In the genomic region with DNA sequence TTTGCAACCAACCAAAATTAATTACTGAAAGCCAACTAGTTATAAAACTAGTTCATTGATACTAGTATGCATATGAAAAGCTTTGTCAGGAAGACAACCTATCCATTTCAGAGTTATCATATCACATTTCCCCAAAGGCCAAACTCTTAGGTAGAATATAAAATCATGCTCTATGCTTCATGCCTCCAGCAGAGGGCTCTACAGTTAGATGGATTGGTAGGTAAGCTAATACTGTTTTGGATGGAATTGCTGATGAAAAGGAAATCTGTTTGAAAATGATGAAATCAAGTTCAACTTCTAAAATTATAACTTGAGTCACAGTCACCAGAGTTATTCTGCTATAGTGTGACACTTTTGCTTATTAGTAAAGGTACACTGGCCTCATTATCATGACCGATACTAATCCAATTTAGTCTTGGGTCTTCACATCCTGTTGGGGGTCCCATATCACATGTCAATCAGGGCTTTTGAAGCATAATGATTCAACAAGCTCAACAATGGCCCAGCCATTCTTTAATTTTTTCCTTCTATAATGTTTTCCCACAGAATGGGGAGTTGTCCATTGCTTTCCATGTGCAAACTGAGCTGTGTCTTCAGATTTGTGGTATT, we compare ENCODE assay signal across 10 mouse cellular contexts.
DNase-seq lines count a peak whose midpoint lies in the region; ATAC-seq and TF ChIP-seq lines count a peak whose summit lies in the region.
"Had no signal": no experiment of that assay in that cellular context is flagged by ENCODE, and none has a peak within 500 bp of the region (broad histone marks: within the 10 kb centered on the region; RNA-seq: fewer than 3 reads in every experiment).

No protein-coding gene starts in this region.

- H3K4me3 ChIP-seq in heart, postnatal 0 days (ENCODE audit: low read depth, low read length): no peak overlapping the region
- no peak overlapping the region for H3K4me3 ChIP-seq in neural tube, embryonic 14.5 days (ENCODE audit: low read depth, low read length)
- H3K4me3 ChIP-seq in forebrain, postnatal 0 days (ENCODE audit: low read depth, low read length): no peak overlapping the region
- H3K4me3 ChIP-seq: neural tube, embryonic 13.5 days had no signal

- no peaks in the 10 kb centered on the region for H3K4me1 ChIP-seq in heart, postnatal 0 days (ENCODE audit: control insufficient read depth, insufficient read depth)
- H3K4me1 ChIP-seq in neural tube, embryonic 14.5 days (ENCODE audit: control insufficient read depth, insufficient read depth, low read length): no peaks in the 10 kb centered on the region
- H3K4me1 ChIP-seq in forebrain, postnatal 0 days (ENCODE audit: insufficient read depth): no peaks in the 10 kb centered on the region
- H3K4me1 ChIP-seq: neural tube, embryonic 13.5 days had no signal

- ATAC-seq in heart, postnatal 0 days (ENCODE audit: insufficient read depth, low read depth): no peak
- ATAC-seq in neural tube, embryonic 14.5 days (ENCODE audit: low read depth): 0 out of 2 replicates have a peak, but pooled peaks have one; percentile 56
- ATAC-seq in forebrain, postnatal 0 days: peak; percentile 76

- TF ChIP-seq EP300 in heart, postnatal 0 days (IDR thresholded peaks at IDR 0.05; ENCODE audit: low read depth): no peak

- peak; percentile 36 for DNase-seq in heart, postnatal 0 days (ENCODE audit: low spot score)
- DNase-seq in heart, adult 18-20 months: no peak
- DNase-seq in neural tube, embryonic 10.5 days (ENCODE audit: extremely low spot score, low spot score): no peak
- DNase-seq in forebrain, postnatal 0 days: peak; percentile 64
- no peak for DNase-seq in c-Kit-positive CD71-positive TER-119-positive erythroid progenitor cells, embryonic 14.5 days (ENCODE audit: low spot score)
- DNase-seq in thymus, postnatal 25 days: no peak
- no peak for DNase-seq in layer of hippocampus, postnatal 36 days
- DNase-seq: gastrocnemius, postnatal 36 days had no signal

- no peaks in the 10 kb centered on the region for H3K9me3 ChIP-seq in heart, postnatal 0 days (replicated peaks; ENCODE audit: control insufficient read depth, low read length)
- H3K9me3 ChIP-seq in neural tube, embryonic 14.5 days (ENCODE audit: control insufficient read depth, low read length): no peaks in the 10 kb centered on the region
- H3K9me3 ChIP-seq in forebrain, postnatal 0 days (ENCODE audit: low read length): no peaks in the 10 kb centered on the region
- H3K9me3 ChIP-seq: neural tube, embryonic 13.5 days had no signal

- WGBS in heart, postnatal 0 days: 96% methylated on average over 1 of the region's 1 CpGs
- 100% methylated on average over 1 of the region's 1 CpGs for WGBS in neural tube, embryonic 14.5 days
- 77% methylated on average over 1 of the region's 1 CpGs for WGBS in forebrain, postnatal 0 days

- H3K27me3 ChIP-seq in heart, postnatal 0 days (ENCODE audit: control insufficient read depth, insufficient read depth, low read length): no peaks in the 10 kb centered on the region
- H3K27me3 ChIP-seq in neural tube, embryonic 14.5 days (ENCODE audit: control insufficient read depth, insufficient read depth, low read length): no peaks in the 10 kb centered on the region
- no peaks in the 10 kb centered on the region for H3K27me3 ChIP-seq in forebrain, postnatal 0 days (ENCODE audit: insufficient read depth, low read length)
- H3K27me3 ChIP-seq: neural tube, embryonic 13.5 days had no signal

- no peaks in the 10 kb centered on the region for H3K36me3 ChIP-seq in heart, postnatal 0 days (replicated peaks; ENCODE audit: control insufficient read depth, insufficient read depth, low read length)
- peaks cover 30% of the 10 kb centered on the region for H3K36me3 ChIP-seq in neural tube, embryonic 14.5 days (ENCODE audit: control insufficient read depth, insufficient read depth, low read length)
- H3K36me3 ChIP-seq in forebrain, postnatal 0 days (ENCODE audit: insufficient read depth): peaks cover 60% of the 10 kb centered on the region

- TF ChIP-seq CTCF in heart, postnatal 0 days (IDR thresholded peaks at IDR 0.05; ENCODE audit: low read depth): peak; percentile 72
- TF ChIP-seq CTCF in forebrain, postnatal 0 days (IDR thresholded peaks at IDR 0.05; ENCODE audit: low read depth): peak; percentile 84

- H3K9ac ChIP-seq in heart, postnatal 0 days (replicated peaks; ENCODE audit: low read depth, low read length): no peak overlapping the region
- no peak overlapping the region for H3K9ac ChIP-seq in neural tube, embryonic 14.5 days (replicated peaks; ENCODE audit: low read depth, low read length)
- no peak overlapping the region for H3K9ac ChIP-seq in forebrain, postnatal 0 days
- H3K9ac ChIP-seq: neural tube, embryonic 13.5 days had no signal

- H3K27ac ChIP-seq in heart, postnatal 0 days (ENCODE audit: low read depth): no peak overlapping the region
- no peak overlapping the region for H3K27ac ChIP-seq in neural tube, embryonic 14.5 days (ENCODE audit: low read depth, low read length)
- no peak overlapping the region for H3K27ac ChIP-seq in forebrain, postnatal 0 days (ENCODE audit: low read depth, low read length)
- H3K27ac ChIP-seq: neural tube, embryonic 13.5 days had no signal

- no peak overlapping the region for H3K4me2 ChIP-seq in heart, postnatal 0 days (ENCODE audit: low read depth, low read length)
- no peak overlapping the region for H3K4me2 ChIP-seq in neural tube, embryonic 14.5 days (ENCODE audit: low read depth, low read length)
- no peak overlapping the region for H3K4me2 ChIP-seq in forebrain, postnatal 0 days (ENCODE audit: low read depth)
- H3K4me2 ChIP-seq: neural tube, embryonic 13.5 days had no signal

Comparison
In these comparisons a context has a peak if more than half of its experiments do, and no peak if none do; other contexts are left out.
1. DNase-seq: peak in heart, postnatal 0 days (single experiment) and forebrain, postnatal 0 days (single experiment); none in heart, adult 18-20 months (0 of 2), neural tube, embryonic 10.5 days (single experiment), c-Kit-positive CD71-positive TER-119-positive erythroid progenitor cells, embryonic 14.5 days (single experiment), thymus, postnatal 25 days (single experiment) and layer of hippocampus, postnatal 36 days (0 of 2).